21 mouse cellular contexts compared by ENCODE assay signal in genomic region chr14:20262346-20262745, GRCm38 (mm10). TPM values are rescaled to one million over a fixed set of nuclear protein-coding genes. Genes with fewer than 3 reads are reported as not detected.
"Had no signal": no experiment of that assay in that cellular context is flagged by ENCODE, and none has a peak within 500 bp of the region (broad histone marks: within the 10 kb centered on the region; RNA-seq: fewer than 3 reads in every experiment).

No protein-coding gene starts in this region.

- H3K27me3 ChIP-seq: lung, embryonic 15.5 days; midbrain, embryonic 15.5 days; neural tube, embryonic 12.5 days; stomach, embryonic 15.5 days had no signal

- H3K4me2 ChIP-seq: lung, embryonic 15.5 days; midbrain, embryonic 11.5 days; midbrain, embryonic 13.5 days; midbrain, embryonic 15.5 days; neural tube, embryonic 12.5 days; stomach, embryonic 15.5 days had no signal

- ATAC-seq: lung, postnatal 0 days; midbrain, embryonic 13.5 days; midbrain, embryonic 15.5 days had no signal

- DNase-seq: lung, adult 2 months; lung, postnatal 14 days; lung, postnatal 36 days; right cerebral cortex, postnatal 14 days; thymus, adult 2 months; thymus, postnatal 25 days; thymus, postnatal 4 days had no signal

- H3K9ac ChIP-seq: lung, embryonic 15.5 days; midbrain, embryonic 13.5 days; midbrain, embryonic 15.5 days; neural tube, embryonic 12.5 days; stomach, embryonic 15.5 days had no signal

- H3K27ac ChIP-seq: lung, embryonic 15.5 days; macrophage; midbrain, embryonic 13.5 days; midbrain, embryonic 15.5 days; neural tube, embryonic 12.5 days; stomach, embryonic 15.5 days; stomach, postnatal 0 days had no signal

- H3K4me1 ChIP-seq: lung, embryonic 15.5 days; megakaryocyte, embryonic 14.5 days; midbrain, embryonic 13.5 days; midbrain, embryonic 15.5 days; neural tube, embryonic 12.5 days; stomach, embryonic 15.5 days had no signal

- H3K36me3 ChIP-seq: lung, embryonic 15.5 days; midbrain, embryonic 13.5 days; midbrain, embryonic 15.5 days; neural tube, embryonic 12.5 days; stomach, embryonic 15.5 days had no signal

- H3K9me3 ChIP-seq: lung, embryonic 15.5 days; megakaryocyte, embryonic 14.5 days; midbrain, embryonic 13.5 days; midbrain, embryonic 15.5 days; neural tube, embryonic 12.5 days; stomach, embryonic 15.5 days had no signal

- H3K4me3 ChIP-seq: lung, embryonic 15.5 days; megakaryocyte, embryonic 14.5 days; midbrain, embryonic 13.5 days; midbrain, embryonic 15.5 days; neural tube, embryonic 12.5 days; stomach, embryonic 15.5 days had no signal

RNA-seq across cellular contexts. Expression of gene Kcnk16, which starts 6.7 kb away (rescaled TPM):
- polyA plus RNA-seq: lung, adult 2 months; lung, postnatal 0 days; macrophage; midbrain, embryonic 11.5 days; midbrain, embryonic 15.5 days; midbrain, postnatal 0 days; neural tube, embryonic 12.5 days; neural tube, embryonic 14.5 days; spleen, adult 2 months; testis, adult 2 months had no signal
